Mouse (Mus musculus) stomach, embryonic 14.5 days (tissue): ENCODE measurements around the gene Dennd6a. TPM values are rescaled to one million over a fixed set of nuclear protein-coding genes. Genes with fewer than 3 reads are reported as not detected.
A peak's percentile ranks its signal among the peaks of the same experiment; 100 is the strongest.

Source experiments
- ATAC-seq: fragments of 200-750 bp; cut with Nextera tagmentation; 2 replicates; pipeline ENCODE4 v1.8.0; 2017; ENCODE audit warnings: low read depth, moderate TSS enrichment; ENCODE audit not compliant: insufficient number of reproducible peaks, insufficient read depth, low FRiP score
- H3K27ac ChIP-seq: fragments of 300-500 bp; sonication (generic); 2 replicates; pipeline ENCODE4 v1.5.1; 2014; ENCODE audit warnings: mild to moderate bottlenecking, low read length, moderate library complexity, mixed read lengths
- H3K27me3 ChIP-seq: fragments of 300-500 bp; sonication (generic); 2 replicates; pipeline ENCODE4 v1.6.1; 2014; ENCODE audit warnings: low read length, control low read depth, mixed read lengths; ENCODE audit not compliant: control insufficient read depth, insufficient read depth
- H3K36me3 ChIP-seq: fragments of 300-500 bp; sonication (generic); 2 replicates; pipeline ENCODE4 v1.6.1; 2014; ENCODE audit warnings: mild to moderate bottlenecking, control low read depth, low read length, moderate library complexity, mixed read lengths; ENCODE audit not compliant: control insufficient read depth, insufficient read depth
- H3K4me1 ChIP-seq: fragments of 300-500 bp; sonication (generic); 2 replicates; pipeline ENCODE4 v1.6.1; 2014; ENCODE audit warnings: low read length, control low read depth, mixed read lengths; ENCODE audit not compliant: control insufficient read depth, insufficient read depth
- H3K4me2 ChIP-seq: fragments of 300-500 bp; sonication (generic); replicated peaks from 2 replicates; pipeline ENCODE4 v1.6.1; 2014; ENCODE audit warnings: low read depth, low read length, control low read depth
- H3K4me3 ChIP-seq: fragments of 300-500 bp; sonication (generic); 2 replicates; pipeline ENCODE4 v1.5.1; 2014; ENCODE audit warnings: low read depth, low read length, control low read depth
- H3K9ac ChIP-seq: fragments of 300-500 bp; sonication (generic); replicated peaks from 2 replicates; pipeline ENCODE4 v1.6.1; 2014; ENCODE audit warnings: low read depth, mild to moderate bottlenecking, control low read depth, low read length, moderate library complexity, mixed read lengths
- H3K9me3 ChIP-seq: fragments of 300-500 bp; sonication (generic); 2 replicates; pipeline ENCODE4 v1.6.1; 2016; ENCODE audit warnings: low read depth, low read length, control low read depth; ENCODE audit not compliant: control insufficient read depth
- WGBS: fragments of 180-500 bp; shearing (Covaris S2); extraction: QIAGEN DNeasy Blood & Tissue Kit; methylation state at CpG from one replicate; pipeline ENCODE4 v1.1.7; 2014; 5-methylcytosine and 5-hydroxymethylcytosine counted together
- polyA plus RNA-seq: library from polyadenylated mRNA; unstranded; fragments of >200 nt; fragmentation: Nextera tagmentation; extraction: Ambion mirVana; gene quantifications from 2 replicates; pipeline ENCODE4 v1.2.1, GENCODE M21; 2014

Dennd6a gene
- polyA plus RNA-seq, 1 experiment from 2014 or later, result 43.0 TPM

DNA sequence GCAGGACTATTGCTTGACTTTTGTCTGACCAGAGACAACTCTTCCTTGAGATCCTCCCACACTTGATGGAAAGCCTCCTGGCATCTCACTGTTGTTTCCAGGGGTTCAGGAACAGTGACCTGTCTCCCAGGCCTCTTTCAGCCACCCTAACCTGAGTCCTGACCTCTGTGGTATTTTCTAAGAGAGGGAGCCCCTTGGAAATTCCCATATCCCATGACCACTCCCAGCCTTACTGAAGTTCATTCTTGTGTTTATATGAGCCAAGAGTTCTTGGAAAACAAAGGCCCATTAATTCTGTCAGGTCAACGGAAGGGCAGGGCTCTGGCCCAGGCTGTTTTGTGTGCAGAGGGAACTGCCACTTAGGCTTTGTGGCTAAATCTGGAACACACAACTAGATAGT is 16.1 kb upstream of the Dennd6a start:
- H3K9me3 ChIP-seq, result no peaks in the 10 kb centered on the region
- peaks cover 4% of the 10 kb centered on the region for H3K4me1 ChIP-seq
- ATAC-seq, result no peak
- no peak overlapping the region for H3K27ac ChIP-seq
- no peak overlapping the region for H3K9ac ChIP-seq
- WGBS, result 15% methylated on average over 1 of the region's 1 CpGs
- H3K4me2 ChIP-seq, result no peak overlapping the region
- no peaks in the 10 kb centered on the region for H3K27me3 ChIP-seq
- H3K4me3 ChIP-seq, result no peak overlapping the region
- no peaks in the 10 kb centered on the region for H3K36me3 ChIP-seq

- WGBS, result 89% methylated on average over 7 of the region's 7 CpGs
- Histone ChIP-seq H3K4me2 (no peak overlapping the region), H3K4me3 (no peak overlapping the region), H3K4me1 (peaks cover 4% of the 10 kb centered on the region), H3K27ac (no peak overlapping the region), H3K36me3 (no peaks in the 10 kb centered on the region), H3K9me3 (no peaks in the 10 kb centered on the region), H3K27me3 (no peaks in the 10 kb centered on the region), H3K9ac (no peak overlapping the region)
- ATAC-seq, result no peak
These were observed 15.1 kb upstream of the Dennd6a start for GRCm38 (mm10) chr14:26558536-26558935.

DNA sequence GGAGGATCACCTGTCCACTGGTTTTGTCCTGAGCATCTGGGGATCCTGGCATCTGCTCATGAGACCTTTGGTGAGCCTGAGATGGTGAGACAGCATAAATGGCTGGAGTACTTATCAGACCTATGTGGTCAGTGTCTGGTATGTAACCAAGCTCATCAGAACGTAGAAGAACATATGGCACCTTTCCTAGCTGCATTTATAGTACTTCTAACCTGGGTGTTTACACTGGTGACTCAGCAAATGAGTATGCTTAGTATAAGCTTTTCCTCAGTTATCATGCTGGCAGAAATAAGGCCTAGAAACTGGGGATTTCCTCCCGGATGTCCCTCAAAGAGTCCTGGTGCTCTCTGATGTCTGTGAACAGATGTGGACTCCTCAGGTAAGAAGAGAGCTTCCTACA is 11.4 kb upstream of the Dennd6a start:
- peaks cover 4% of the 10 kb centered on the region for H3K4me1 ChIP-seq
- H3K36me3 ChIP-seq, result no peaks in the 10 kb centered on the region
- WGBS, result 71% methylated on average over 2 of the region's 2 CpGs
- H3K9ac ChIP-seq, result no peak overlapping the region
- H3K27me3 ChIP-seq, result no peaks in the 10 kb centered on the region
- no peak overlapping the region for H3K27ac ChIP-seq
- H3K9me3 ChIP-seq, result no peaks in the 10 kb centered on the region
- H3K4me2 ChIP-seq, result no peak overlapping the region
- no peak overlapping the region for H3K4me3 ChIP-seq
- ATAC-seq, result no peak

GRCm38 (mm10) chr14:26569880-26570279 is 3.8 kb upstream of the Dennd6a start:
- H3K4me2 ChIP-seq, result no peak overlapping the region
- ATAC-seq, result no peak
- no peaks in the 10 kb centered on the region for H3K4me1 ChIP-seq
- 85% methylated on average over 4 of the region's 4 CpGs for WGBS
- H3K9ac ChIP-seq, result no peak overlapping the region
- no peaks in the 10 kb centered on the region for H3K36me3 ChIP-seq
- H3K27me3 ChIP-seq, result no peaks in the 10 kb centered on the region
- no peak overlapping the region for H3K27ac ChIP-seq
- no peaks in the 10 kb centered on the region for H3K9me3 ChIP-seq
- no peak overlapping the region for H3K4me3 ChIP-seq

GRCm38 (mm10) chr14:26571951-26572675 is 1.5 kb upstream of the Dennd6a start:
- Histone ChIP-seq H3K36me3 (no peaks in the 10 kb centered on the region), H3K9me3 (no peaks in the 10 kb centered on the region), H3K4me3 (no peak overlapping the region), H3K4me2 (no peak overlapping the region), H3K9ac (no peak overlapping the region), H3K4me1 (no peaks in the 10 kb centered on the region), H3K27ac (no peak overlapping the region), H3K27me3 (no peaks in the 10 kb centered on the region)
- WGBS, result 59% methylated on average over 4 of the region's 4 CpGs
- ATAC-seq, result no peak

- Histone ChIP-seq H3K9ac (no peak overlapping the region), H3K27ac (no peak overlapping the region), H3K4me1 (no peaks in the 10 kb centered on the region), H3K4me3 (no peak overlapping the region), H3K9me3 (no peaks in the 10 kb centered on the region), H3K4me2 (no peak overlapping the region), H3K36me3 (no peaks in the 10 kb centered on the region), H3K27me3 (no peaks in the 10 kb centered on the region)
- no peak for ATAC-seq
- 67% methylated on average over 3 of the region's 3 CpGs for WGBS
These were observed 2.7 kb downstream of the Dennd6a start for GRCm38 (mm10) chr14:26576255-26576780.

GRCm38 (mm10) chr14:26578791-26579191 is 5.1 kb downstream of the Dennd6a start:
- WGBS, result 50% methylated on average over 6 of the region's 6 CpGs
- Histone ChIP-seq H3K36me3 (peaks cover 3% of the 10 kb centered on the region; the same call in 1 of the 2 replicates), H3K4me1 (no peaks in the 10 kb centered on the region), H3K9me3 (no peaks in the 10 kb centered on the region), H3K4me3 (peak overlapping the region; percentile 90; the same call in 1 of the 2 replicates), H3K9ac (no peak overlapping the region), H3K27ac (peak overlapping the region; percentile 98; the same call in 1 of the 2 replicates), H3K4me2 (peak overlapping the region; percentile 70), H3K27me3 (no peaks in the 10 kb centered on the region)
- peak; percentile 54 for ATAC-seq

GRCm38 (mm10) chr14:26579346-26580343 is 6.0 kb downstream of the Dennd6a start:
- peak overlapping the region; percentile 98 for H3K27ac ChIP-seq
- peaks cover 3% of the 10 kb centered on the region; the same call in 1 of the 2 replicates for H3K36me3 ChIP-seq
- under 1% methylated on average over 79 of the region's 79 CpGs for WGBS
- peak; percentile 94 for ATAC-seq
- peak overlapping the region; percentile 70 for H3K4me2 ChIP-seq
- peak overlapping the region; percentile 99 for H3K9ac ChIP-seq
- no peaks in the 10 kb centered on the region for H3K4me1 ChIP-seq
- peak overlapping the region; percentile 90 for H3K4me3 ChIP-seq
- no peaks in the 10 kb centered on the region for H3K9me3 ChIP-seq
- no peaks in the 10 kb centered on the region for H3K27me3 ChIP-seq
